Mouse (Mus musculus) ovary, adult 2 months (tissue): Measurements from ENCODE around the gene Mreg. TPM values are rescaled to one million over a fixed set of nuclear protein-coding genes. Genes with fewer than 3 reads are reported as not detected.

Experiments
- polyA plus RNA-seq: library from polyadenylated mRNA; depleted of rRNA; stranded (reverse); fragments of >200 nt; gene quantifications from 2 replicates; pipeline ENCODE4 v1.2.3, GENCODE M21; 2012; rRNA removed

The Mreg gene
- polyA plus RNA-seq: 3.0 and 6.1 TPM in 2 replicates

GRCm38 (mm10) chr1:72211701-72212699, at the start of gene Mreg:
TSS of gene Mreg (minus strand) at chr1:72212307.

Other genes starting within 250 kb of the Mreg start
- 10.0 and 13.6 TPM in 2 replicates for gene Pecr, start 72.0 kb upstream of the Mreg start, polyA plus RNA-seq
- 0.39 and 0.47 TPM in 2 replicates for gene Tmem169, start 72.1 kb upstream of the Mreg start, polyA plus RNA-seq
- gene Xrcc5, start 95.1 kb upstream of the Mreg start, polyA plus RNA-seq: 2.0 and 2.5 TPM in 2 replicates